Mouse (Mus musculus): ENCODE data around the gene Cct2.
"Not testable (repeated sequence)": the region's sequence is repeated elsewhere in the genome, so short reads cannot be mapped to it uniquely, and the experiment has no call there.

DNA sequence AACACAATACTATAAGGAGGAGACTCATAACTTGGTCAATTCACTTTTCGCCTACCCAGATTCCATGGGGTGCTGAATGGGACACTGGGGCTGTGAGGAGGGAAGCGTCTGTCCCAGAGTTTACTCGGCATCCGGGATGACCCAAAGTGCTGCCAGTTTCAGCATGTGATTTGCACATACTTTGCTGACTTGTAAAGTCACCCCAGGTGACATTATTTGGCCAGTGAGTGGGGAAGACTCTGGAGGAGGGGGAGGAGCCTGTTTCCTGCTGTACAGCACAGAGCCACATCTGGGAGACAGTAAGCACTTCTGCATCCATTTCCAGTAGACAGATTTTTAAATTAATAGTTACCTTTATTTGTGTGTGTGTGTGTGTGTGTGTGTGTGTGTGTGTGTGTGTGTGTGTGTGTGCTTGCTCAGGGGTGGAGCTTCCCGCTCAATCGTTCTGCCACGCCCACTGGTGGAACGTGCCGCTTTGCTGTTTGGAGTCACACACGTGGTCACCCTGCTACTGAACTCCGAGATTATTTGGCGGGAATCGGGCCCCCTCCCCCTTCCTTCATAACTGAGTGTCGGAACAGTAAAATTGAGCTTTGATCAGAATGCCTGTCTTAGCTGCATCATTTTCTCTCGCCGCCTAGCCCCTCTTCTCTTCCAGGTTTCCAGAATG, 20.0 kb downstream of the Cct2 start:
- not testable (repeated sequence) for TF ChIP-seq CTCF (IDR thresholded peaks at IDR 0.05; ENCODE audit: control insufficient read depth, insufficient read depth, insufficient replicate concordance, low read depth, low read length); POLR2A (IDR thresholded peaks at IDR 0.05; ENCODE audit: control insufficient read depth, low read depth, low read length)
